Mouse (Mus musculus) bone marrow, adult 2 months (tissue): ENCODE measurements around the gene Pus10.

Experiments
- CTCF ChIP-seq: fragments of 200-500 bp; IDR thresholded peaks from 2 replicates; pipeline ENCODE4 v1.5.1; 2011; ENCODE audit warnings: low read length, control low read depth; ENCODE audit not compliant: control insufficient read depth, insufficient read depth
- POLR2A ChIP-seq: fragments of 200-500 bp; IDR thresholded peaks from 2 replicates; pipeline ENCODE4 v1.6.1; 2011; ENCODE audit warnings: low read depth, mild to moderate bottlenecking, control low read depth, low read length, borderline replicate concordance; ENCODE audit not compliant: control insufficient read depth

GRCm38 (mm10) chr11:23769686-23770509 lies 104.4 kb downstream of the Pus10 start:
- TF ChIP-seq POLR2A (no peak), CTCF (no peak)
